Mouse (Mus musculus) liver, postnatal 0 days (tissue): Measurements from ENCODE around the gene Srcin1.

Experiments used
- CTCF ChIP-seq: sonication (generic); IDR thresholded peaks from 2 replicates; pipeline ENCODE4 v1.5.1; 2016; ENCODE audit warnings: antibody characterized with exemption, low read depth
- EP300 ChIP-seq: IDR thresholded peaks from 2 replicates; pipeline ENCODE4 v1.6.1; 2016; ENCODE audit warnings: antibody characterized with exemption, low read depth, mild to moderate bottlenecking

DNA sequence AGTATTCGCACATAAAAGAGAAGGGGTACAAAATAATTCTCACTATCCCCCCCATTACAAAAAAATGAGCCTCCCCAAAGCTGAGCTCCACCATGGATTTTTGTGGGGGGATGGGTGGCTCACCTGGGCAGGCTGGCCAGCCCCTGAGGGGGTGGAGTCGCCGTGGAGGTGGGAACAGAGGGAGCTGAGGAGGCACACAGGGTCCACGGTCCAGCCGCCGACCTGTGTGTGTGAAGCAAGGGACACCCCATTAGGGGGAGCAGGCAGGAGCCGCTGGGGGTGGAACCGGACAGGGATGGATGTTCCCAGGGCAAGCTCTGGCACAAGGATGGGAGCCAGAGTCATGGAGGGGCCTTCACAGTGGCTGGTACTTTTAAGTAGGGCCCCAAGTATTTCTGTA is 27.2 kb downstream of the Srcin1 start:
- no peak for TF ChIP-seq CTCF
- TF ChIP-seq EP300, result no peak
